Mouse (Mus musculus) MEL (cell line): ENCODE data around the gene Nckap5l. TPM values are rescaled to one million over a fixed set of nuclear protein-coding genes. Genes with fewer than 3 reads are reported as not detected.
A peak's percentile ranks its signal among the peaks of the same experiment; 100 is the strongest.

Source experiments
- DNase-seq: peaks from one replicate; pipeline ENCODE4 v3.0.0; 2011; ENCODE audit warnings: low read depth, low spot score
- H3K27ac ChIP-seq: 2 replicates; pipeline ENCODE4 v1.5.1; 2012; ENCODE audit warnings: low read depth, mild to moderate bottlenecking, control low read depth, low read length, moderate library complexity; ENCODE audit not compliant: control insufficient read depth
- H3K27me3 ChIP-seq, 2 experiments: fragments of 150-350 bp in 1 of 2; sonication (generic) in 1 of 2; 2 replicates each; pipeline ENCODE4 v1.6.1; 2012; ENCODE audit warnings: low read length in 2 of 2, mild to moderate bottlenecking in 2 of 2, improper control_type of control experiment in 1 of 2, moderate library complexity in 1 of 2; ENCODE audit not compliant: insufficient read depth in 2 of 2, control insufficient read depth in 1 of 2
- H3K36me3 ChIP-seq, 2 experiments: 2 replicates each; pipeline ENCODE4 v1.6.1; 2012 to 2014; ENCODE audit warnings: low read length in 2 of 2, improper control_type of control experiment in 1 of 2, inconsistent platforms in 1 of 2, mild to moderate bottlenecking in 1 of 2; ENCODE audit not compliant: insufficient read depth in 2 of 2, control insufficient read depth in 1 of 2
- H3K4me1 ChIP-seq, 2 experiments: fragments of 150-350 bp in 1 of 2; sonication (generic) in 1 of 2; 2 replicates each; pipeline ENCODE4 v1.6.1; 2012; ENCODE audit warnings: low read length in 2 of 2, improper control_type of control experiment in 1 of 2, mild to moderate bottlenecking in 1 of 2; ENCODE audit not compliant: insufficient read depth in 2 of 2, control insufficient read depth in 1 of 2
- H3K4me3 ChIP-seq, 2 experiments: fragments of 150-350 bp in 1 of 2; sonication (generic) in 1 of 2; 2 replicates each; pipeline ENCODE4 v1.5.1; 2012; ENCODE audit warnings: low read depth in 2 of 2, low read length in 2 of 2, mild to moderate bottlenecking in 2 of 2, moderate library complexity in 2 of 2, control low read depth in 1 of 2, improper control_type of control experiment in 1 of 2; ENCODE audit not compliant: control insufficient read depth in 1 of 2, insufficient read depth in 1 of 2
- H3K79me2 ChIP-seq: 2 replicates; pipeline ENCODE4 v1.6.1; 2012; ENCODE audit warnings: mild to moderate bottlenecking, low read length, moderate library complexity; ENCODE audit not compliant: control insufficient read depth, poor library complexity, insufficient read depth
- H3K9ac ChIP-seq: 2 replicates; pipeline ENCODE4 v1.6.1; 2012; ENCODE audit warnings: low read depth, mild to moderate bottlenecking, control low read depth, low read length, moderate library complexity; ENCODE audit not compliant: control insufficient read depth, poor library complexity, severe bottlenecking
- H3K9me3 ChIP-seq: fragments of 150-350 bp; sonication (generic); replicated peaks from 2 replicates; pipeline ENCODE4 v1.6.1; 2012; ENCODE audit warnings: mild to moderate bottlenecking, low read length, improper control_type of control experiment, moderate library complexity; ENCODE audit not compliant: insufficient read depth
- E2F4 ChIP-seq: IDR thresholded peaks from 2 replicates; pipeline ENCODE4 v1.6.1; 2011; ENCODE audit warnings: low read depth, low read length, improper control_type of control experiment, borderline replicate concordance
- ETS1 ChIP-seq: IDR thresholded peaks from 2 replicates; pipeline ENCODE4 v1.6.1; 2012; ENCODE audit warnings: low read depth, mild to moderate bottlenecking, inconsistent platforms, low read length, improper control_type of control experiment, moderate library complexity
- GATA1 ChIP-seq: IDR thresholded peaks from 2 replicates; pipeline ENCODE4 v1.6.1; 2011; ENCODE audit warnings: low read depth, low read length, improper control_type of control experiment
- HCFC1 ChIP-seq: IDR thresholded peaks from 2 replicates; pipeline ENCODE4 v1.6.1; 2012; ENCODE audit warnings: low read depth, mild to moderate bottlenecking, inconsistent platforms, low read length, improper control_type of control experiment, moderate library complexity
- JUND ChIP-seq: IDR thresholded peaks from 2 replicates; pipeline ENCODE4 v1.6.1; 2011; ENCODE audit warnings: low read depth, mild to moderate bottlenecking, improper control_type of control experiment, low read length
- MYB ChIP-seq: IDR thresholded peaks from 2 replicates; pipeline ENCODE4 v1.6.1; 2011; ENCODE audit warnings: mild to moderate bottlenecking, low read depth, low read length, improper control_type of control experiment
- NELFE ChIP-seq: IDR thresholded peaks from 2 replicates; pipeline ENCODE4 v1.6.1; 2011; ENCODE audit warnings: low read depth, low read length, improper control_type of control experiment
- NRF1 ChIP-seq: IDR thresholded peaks from 2 replicates; pipeline ENCODE4 v1.6.1; 2014; ENCODE audit warnings: low read depth, mild to moderate bottlenecking, inconsistent platforms, low read length, improper control_type of control experiment, moderate library complexity; ENCODE audit not compliant: poor library complexity, insufficient read depth, severe bottlenecking
- RAD21 ChIP-seq: IDR thresholded peaks from 2 replicates; pipeline ENCODE4 v1.6.1; 2011; ENCODE audit warnings: mild to moderate bottlenecking, low read depth, low read length, improper control_type of control experiment
- SIN3A ChIP-seq: IDR thresholded peaks from 2 replicates; pipeline ENCODE4 v1.6.1; 2012; ENCODE audit warnings: low read length, improper control_type of control experiment, inconsistent platforms
- TBP ChIP-seq: IDR thresholded peaks from 2 replicates; pipeline ENCODE4 v1.8.0; 2011; ENCODE audit warnings: low read depth, low read length, improper control_type of control experiment
- USF1 ChIP-seq: IDR thresholded peaks from 2 replicates; pipeline ENCODE4 v1.6.1; 2014; ENCODE audit warnings: low read depth, mild to moderate bottlenecking, inconsistent platforms, low read length, improper control_type of control experiment, moderate library complexity
- USF2 ChIP-seq, 2 experiments: IDR thresholded peaks; 2 replicates each; pipeline ENCODE4 v1.6.1; 2011 to 2012; ENCODE audit warnings: improper control_type of control experiment in 2 of 2, low read length in 2 of 2, borderline replicate concordance in 1 of 2, inconsistent platforms in 1 of 2, low read depth in 1 of 2, mild to moderate bottlenecking in 1 of 2; ENCODE audit not compliant: insufficient read depth in 1 of 2
- ZKSCAN1 ChIP-seq: IDR thresholded peaks from 2 replicates; pipeline ENCODE4 v1.6.1; 2012; ENCODE audit warnings: low read depth, mild to moderate bottlenecking, inconsistent platforms, low read length, improper control_type of control experiment, moderate library complexity
- ZNF384 ChIP-seq: IDR thresholded peaks from 2 replicates; pipeline ENCODE4 v1.6.1; 2012; ENCODE audit warnings: low read depth, mild to moderate bottlenecking, inconsistent platforms, low read length, improper control_type of control experiment
- polyA plus RNA-seq, 2 experiments: library from polyadenylated mRNA; stranded (reverse) in 1 of 2; unstranded in 1 of 2; fragments of >175 nt in 1 of 2; fragments of >200 nt in 1 of 2; gene quantifications; 2 replicates each; pipeline versions ENCODE4 v1.2.1 to v1.2.4; 2012; ENCODE audit warnings: low replicate concordance in 2 of 2, low read depth in 1 of 2; ENCODE audit not compliant: insufficient read length in 2 of 2, insufficient read depth in 1 of 2, missing spikeins in 1 of 2
- total RNA-seq: library from RNA; depleted of rRNA; stranded (reverse); fragments of 300-350 nt; gene quantifications from 2 replicates; pipeline ENCODE4 v1.2.3, GENCODE M21; 2012

Nckap5l gene
- total and polyA plus RNA-seq, 3 experiments: 2.5 to 14.1 TPM; not detected in 1

- TF ChIP-seq TBP (0 out of 2 replicates have a peak, but pooled peaks have one; percentile 45), ETS1 (no peak), ZNF384 (no peak), USF1 (peak; percentile 83), RAD21 (peak; percentile 58), NELFE (no peak), E2F4 (no peak), MYB (no peak), JUND (peak; percentile 83)
Measured at GRCm38 (mm10) chr15:99469067-99469466, 11.5 kb upstream of the Nckap5l start (continued).

- Histone ChIP-seq H3K4me3 (no peak overlapping the region), H3K27me3 (no peaks in the 10 kb centered on the region), H3K36me3 (peaks cover 0 to 5% of the 10 kb centered on the region in 2 experiments; a peak in 2 of 4 replicates), H3K9me3 (no peaks in the 10 kb centered on the region), H3K27ac (no peak overlapping the region), H3K4me1 (peaks cover 0 to 5% of the 10 kb centered on the region in 2 experiments; a peak in 3 of 4 replicates), H3K79me2 (peaks cover under 1% of the 10 kb centered on the region; the same call in 1 of the 2 replicates), H3K9ac (no peak overlapping the region)
- TF ChIP-seq GATA1: no peak
- TF ChIP-seq SIN3A: no peak
- TF ChIP-seq E2F4: no peak
- no peak for TF ChIP-seq ZKSCAN1
- TF ChIP-seq ZNF384: no peak
- no peak for DNase-seq
Measured at GRCm38 (mm10) chr15:99463194-99463593, 5.6 kb upstream of the Nckap5l start.

DNA sequence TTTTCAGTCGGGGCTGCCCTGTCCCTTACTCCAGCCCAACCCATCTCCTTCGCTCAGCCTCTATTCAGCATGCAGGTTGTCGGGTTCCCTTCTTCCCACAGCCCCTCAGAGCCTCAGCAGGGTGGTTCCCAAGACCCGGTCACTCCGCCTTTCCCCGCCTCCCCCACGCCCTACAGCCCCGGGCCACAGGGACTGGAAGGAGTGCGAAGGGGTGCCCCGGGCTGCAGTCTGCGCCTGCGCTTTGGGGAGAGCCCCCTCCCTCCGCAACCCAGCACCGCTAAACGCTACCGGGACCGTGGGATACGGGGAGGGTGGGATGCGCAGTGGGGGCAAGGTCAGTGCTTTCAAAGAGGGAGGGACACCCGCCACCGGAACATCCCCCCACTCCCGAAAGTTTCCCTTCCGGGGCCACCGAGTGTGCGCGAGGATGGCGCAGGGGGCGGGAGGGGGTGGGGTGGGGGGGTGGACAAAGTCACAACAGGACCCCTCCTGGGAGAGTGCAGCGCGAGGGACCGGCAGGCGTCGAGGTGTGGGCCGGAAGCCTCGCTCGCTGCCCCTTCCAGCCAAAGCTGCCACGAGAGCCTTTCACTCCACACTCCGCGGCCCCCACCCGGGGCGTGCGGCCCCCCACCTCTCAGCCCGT, 464 bp downstream of the Nckap5l start:
- H3K9ac ChIP-seq: peak overlapping the region; percentile 74
- H3K9me3 ChIP-seq: no peaks in the 10 kb centered on the region
- H3K27me3 ChIP-seq: no peaks in the 10 kb centered on the region
- peak; percentile 78 for DNase-seq
- peaks cover 6% of the 10 kb centered on the region; the same call in 1 of the 2 replicates for H3K79me2 ChIP-seq
- peaks cover 0 to 7% of the 10 kb centered on the region in 2 experiments; a peak in 2 of 4 replicates for H3K36me3 ChIP-seq
- peak overlapping the region; percentile 73 to 91 for H3K4me3 ChIP-seq
- peaks cover 5 to 10% of the 10 kb centered on the region in 2 experiments for H3K4me1 ChIP-seq
- peak overlapping the region; percentile 0; the same call in 1 of the 2 replicates for H3K27ac ChIP-seq
- TF ChIP-seq HCFC1 (peak; percentile 77), NRF1 (peak; percentile 71), USF2 (IDR thresholded peaks at IDR 0.05; ENCODE audit: borderline replicate concordance in 1 of 2, insufficient read depth in 1 of 2, low read depth in 1 of 2, low read length in 2 of 2) (no peak)
